Mouse (Mus musculus) forebrain, embryonic 14.5 days (tissue): ENCODE measurements around the gene Psg22. TPM values are rescaled to one million over a fixed set of nuclear protein-coding genes. Genes with fewer than 3 reads are reported as not detected.

Experiments
- polyA plus RNA-seq: library from polyadenylated mRNA; unstranded; fragments of >200 nt; fragmentation: Nextera tagmentation; extraction: Ambion mirVana; gene quantifications from 2 replicates; pipeline ENCODE4 v1.2.1, GENCODE M21; 2014

The Psg22 gene
- polyA plus RNA-seq, 1 experiment from 2014 or later, result not detected

Other genes starting within 250 kb of the Psg22 start
- not detected in 2 replicates for gene Psg26, start 233.9 kb upstream of the Psg22 start, polyA plus RNA-seq
- gene Psg25, start 185.8 kb upstream of the Psg22 start, polyA plus RNA-seq, result not detected in 2 replicates
- not detected in 2 replicates for gene Psg27, start 150.8 kb upstream of the Psg22 start, polyA plus RNA-seq
- gene Psg23, start 101.6 kb upstream of the Psg22 start, polyA plus RNA-seq, result not detected in 2 replicates
- not detected in 2 replicates for gene Psg21, start 61.4 kb upstream of the Psg22 start, polyA plus RNA-seq
- not detected in 2 replicates for gene Psg20, start 31.9 kb upstream of the Psg22 start, polyA plus RNA-seq
- not detected in 2 replicates for gene Psg19, start 80.4 kb downstream of the Psg22 start, polyA plus RNA-seq
- gene Psg17, start 103.5 kb downstream of the Psg22 start, polyA plus RNA-seq, result 0.10 TPM in 1 of 2 replicates, not detected in the other
- gene Mill2, start 121.9 kb downstream of the Psg22 start, polyA plus RNA-seq, result 0.29 and 0.41 TPM in 2 replicates
- gene Pglyrp1, start 153.2 kb downstream of the Psg22 start, polyA plus RNA-seq, result 19.1 and 20.9 TPM in 2 replicates
- 17.4 and 19.0 TPM in 2 replicates for gene Ccdc61, start 192.3 kb downstream of the Psg22 start, polyA plus RNA-seq
- gene Nova2, start 207.8 kb downstream of the Psg22 start, polyA plus RNA-seq, result 13.1 and 15.7 TPM in 2 replicates